Mouse (Mus musculus) lung, adult 2 months (tissue): ENCODE measurements around the gene Cyp4f14. TPM values are rescaled to one million over a fixed set of nuclear protein-coding genes. Genes with fewer than 3 reads are reported as not detected.
A peak's percentile ranks its signal among the peaks of the same experiment; 100 is the strongest.

Experiments
- DNase-seq: peaks from one replicate; pipeline ENCODE4 v3.0.0; 2022
- H3K4me1 ChIP-seq: fragments of 200-500 bp; 2 replicates; pipeline ENCODE4 v1.6.1; 2011; ENCODE audit warnings: low read length; ENCODE audit not compliant: control insufficient read depth, insufficient read depth
- H3K4me3 ChIP-seq: fragments of 200-500 bp; replicated peaks from 2 replicates; pipeline ENCODE3; 2011; ENCODE audit warnings: low read depth, mild to moderate bottlenecking, control low read depth, low read length; ENCODE audit errors: extremely low read depth
- CTCF ChIP-seq: fragments of 200-500 bp; IDR thresholded peaks from 2 replicates; pipeline ENCODE4 v1.5.1; 2011; ENCODE audit warnings: mild to moderate bottlenecking, low read length, control low read depth; ENCODE audit not compliant: insufficient read depth
- POLR2A ChIP-seq: fragments of 200-500 bp; IDR thresholded peaks from 2 replicates; pipeline ENCODE4 v1.6.1; 2011; ENCODE audit warnings: low read depth, mild to moderate bottlenecking, control low read depth, low read length, borderline replicate concordance; ENCODE audit errors: extremely low read depth
- WGBS: fragments of 180-500 bp; shearing (Covaris S2); methylation state at CpG from one replicate; pipeline ENCODE4 v1.1.7; 2018; 5-methylcytosine and 5-hydroxymethylcytosine counted together
- polyA plus RNA-seq: library from polyadenylated mRNA; depleted of rRNA; stranded (reverse); fragments of >200 nt; gene quantifications from 2 replicates; pipeline ENCODE4 v1.2.3, GENCODE M21; 2012

Cyp4f14 gene
- polyA plus RNA-seq, 1 experiment, result 0.26 TPM

GRCm38 (mm10) chr17:32943661-32944060 lies 26.5 kb upstream of the Cyp4f14 start:
- no peak for DNase-seq
- TF ChIP-seq CTCF (no peak), POLR2A (no peak)
- Histone ChIP-seq H3K4me3 (no peak overlapping the region), H3K4me1 (peaks cover 3% of the 10 kb centered on the region; the same call in 1 of the 2 replicates)
- 89% methylated on average over 3 of the region's 3 CpGs for WGBS

GRCm38 (mm10) chr17:32939831-32940230 lies 22.7 kb upstream of the Cyp4f14 start:
- TF ChIP-seq POLR2A (no peak), CTCF (no peak)
- H3K4me1 ChIP-seq, result no peaks in the 10 kb centered on the region
- 74% methylated on average over 4 of the region's 4 CpGs for WGBS
- no peak for DNase-seq
- H3K4me3 ChIP-seq, result no peak overlapping the region

GRCm38 (mm10) chr17:32927803-32928202 lies 10.7 kb upstream of the Cyp4f14 start:
- no peak for TF ChIP-seq POLR2A
- TF ChIP-seq CTCF, result no peak
- peaks cover 6% of the 10 kb centered on the region; the same call in 1 of the 2 replicates for H3K4me1 ChIP-seq
- WGBS, result 83% methylated on average over 5 of the region's 5 CpGs
- DNase-seq, result no peak
- H3K4me3 ChIP-seq, result no peak overlapping the region

GRCm38 (mm10) chr17:32924658-32925312 lies 7.6 kb upstream of the Cyp4f14 start:
- WGBS, result 15% methylated on average over 32 of the region's 32 CpGs
- TF ChIP-seq POLR2A (peak; percentile 85; the same call in 1 of the 2 replicates), CTCF (no peak)
- Histone ChIP-seq H3K4me1 (peaks cover 6% of the 10 kb centered on the region; the same call in 1 of the 2 replicates), H3K4me3 (peak overlapping the region; percentile 90)
- DNase-seq, result peak; percentile 55

- DNase-seq, result no peak
- Histone ChIP-seq H3K4me3 (no peak overlapping the region), H3K4me1 (peaks cover 6% of the 10 kb centered on the region; the same call in 1 of the 2 replicates)
- WGBS, result 93% methylated on average over 1 of the region's 1 CpGs
- no peak for TF ChIP-seq POLR2A
- no peak for TF ChIP-seq CTCF
These were observed 6.5 kb upstream of the Cyp4f14 start for GRCm38 (mm10) chr17:32923681-32924080.

- Histone ChIP-seq H3K4me1 (peaks cover under 1% of the 10 kb centered on the region; the same call in 1 of the 2 replicates), H3K4me3 (no peak overlapping the region)
- TF ChIP-seq CTCF (no peak), POLR2A (no peak)
- 45% methylated on average over 2 of the region's 2 CpGs for WGBS
- no peak for DNase-seq
These were observed 2.0 kb upstream of the Cyp4f14 start for GRCm38 (mm10) chr17:32919123-32919522.

GRCm38 (mm10) chr17:32916075-32916474 lies 1.1 kb downstream of the Cyp4f14 start:
- 64% methylated on average over 1 of the region's 1 CpGs for WGBS
- no peak for TF ChIP-seq POLR2A
- no peak for TF ChIP-seq CTCF
- DNase-seq, result no peak
- Histone ChIP-seq H3K4me1 (no peaks in the 10 kb centered on the region), H3K4me3 (no peak overlapping the region)

GRCm38 (mm10) chr17:32906172-32906571 lies 11.0 kb downstream of the Cyp4f14 start:
- DNase-seq, result no peak
- Histone ChIP-seq H3K4me1 (no peaks in the 10 kb centered on the region), H3K4me3 (no peak overlapping the region)
- 82% methylated on average over 10 of the region's 10 CpGs for WGBS
- TF ChIP-seq CTCF (no peak), POLR2A (no peak)

- Histone ChIP-seq H3K4me3 (no peak overlapping the region), H3K4me1 (no peaks in the 10 kb centered on the region)
- no peak for TF ChIP-seq POLR2A
- peak; percentile 64 for TF ChIP-seq CTCF
- WGBS, result 17% methylated on average over 19 of the region's 19 CpGs
- DNase-seq, result peak; percentile 44
These were observed 11.9 kb downstream of the Cyp4f14 start for GRCm38 (mm10) chr17:32905239-32905638.

- no peak for DNase-seq
- WGBS, result 61% methylated on average over 2 of the region's 2 CpGs
- Histone ChIP-seq H3K4me3 (no peak overlapping the region), H3K4me1 (no peaks in the 10 kb centered on the region)
- TF ChIP-seq POLR2A (no peak), CTCF (0 out of 2 replicates have a peak, but pooled peaks have one; percentile 5)
These were observed 12.7 kb downstream of the Cyp4f14 start for GRCm38 (mm10) chr17:32904414-32904813.
